Mouse (Mus musculus): ENCODE results near the gene Hoxb7.
A peak's percentile ranks its signal among the peaks of the same experiment; 100 is the strongest.

Gene Hoxb7

DNA sequence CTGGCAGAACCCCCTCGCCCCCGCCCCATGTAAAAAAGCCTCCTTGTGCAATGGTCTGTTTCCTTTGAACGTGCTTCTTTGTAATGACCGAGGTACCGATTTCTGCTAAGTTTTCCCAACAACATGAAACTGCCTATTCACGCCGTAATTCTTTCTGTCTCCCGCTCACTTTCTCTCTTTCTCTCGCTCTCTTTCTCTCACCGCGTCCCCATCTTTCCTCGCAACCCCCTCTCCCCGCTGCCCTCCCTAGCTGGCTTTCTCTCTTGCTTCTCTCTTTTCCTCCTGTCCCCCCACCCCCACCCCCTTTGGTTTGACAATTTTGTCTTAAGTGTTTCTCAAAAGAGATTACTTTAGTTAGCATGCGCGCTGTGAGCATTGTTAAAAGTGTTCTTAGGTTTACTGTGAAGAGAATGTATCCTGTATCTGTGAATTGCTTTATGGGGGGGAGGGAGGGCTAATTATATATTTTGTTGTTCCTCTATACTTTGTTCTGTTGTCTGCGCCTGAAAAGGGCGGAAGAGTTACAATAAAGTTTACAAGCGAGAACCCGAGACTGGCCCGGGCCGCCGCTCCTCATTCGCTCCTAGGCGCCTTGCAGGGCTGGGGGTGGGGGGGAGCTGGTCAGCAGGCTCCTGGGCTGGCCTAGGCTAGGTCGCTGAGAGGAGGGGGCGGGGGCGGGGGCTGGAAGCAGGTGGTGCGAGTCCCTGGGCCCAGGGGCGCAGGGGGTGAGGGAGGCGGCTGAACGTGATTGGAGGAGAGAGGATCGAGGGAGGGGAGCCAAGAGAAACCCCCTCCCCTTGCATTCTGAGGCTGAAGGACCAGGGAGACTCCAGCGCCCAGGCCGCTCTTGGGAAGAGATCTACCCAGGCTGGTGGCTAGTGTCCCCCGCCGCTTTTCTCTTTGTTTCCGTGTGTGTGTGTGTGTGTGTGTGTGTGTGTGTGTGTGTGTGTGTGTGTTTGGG lies 1.4 kb upstream of the Hoxb7 start:
- DNase-seq (ENCODE audit: low spot score): peak; percentile 87

GRCm38 (mm10) chr11:96286739-96287385 lies 439 bp downstream of the Hoxb7 start:
- DNase-seq (ENCODE audit: low spot score): no peak

GRCm38 (mm10) chr11:96287411-96287810 lies 988 bp downstream of the Hoxb7 start:
- DNase-seq (ENCODE audit: low spot score): no peak

DNA sequence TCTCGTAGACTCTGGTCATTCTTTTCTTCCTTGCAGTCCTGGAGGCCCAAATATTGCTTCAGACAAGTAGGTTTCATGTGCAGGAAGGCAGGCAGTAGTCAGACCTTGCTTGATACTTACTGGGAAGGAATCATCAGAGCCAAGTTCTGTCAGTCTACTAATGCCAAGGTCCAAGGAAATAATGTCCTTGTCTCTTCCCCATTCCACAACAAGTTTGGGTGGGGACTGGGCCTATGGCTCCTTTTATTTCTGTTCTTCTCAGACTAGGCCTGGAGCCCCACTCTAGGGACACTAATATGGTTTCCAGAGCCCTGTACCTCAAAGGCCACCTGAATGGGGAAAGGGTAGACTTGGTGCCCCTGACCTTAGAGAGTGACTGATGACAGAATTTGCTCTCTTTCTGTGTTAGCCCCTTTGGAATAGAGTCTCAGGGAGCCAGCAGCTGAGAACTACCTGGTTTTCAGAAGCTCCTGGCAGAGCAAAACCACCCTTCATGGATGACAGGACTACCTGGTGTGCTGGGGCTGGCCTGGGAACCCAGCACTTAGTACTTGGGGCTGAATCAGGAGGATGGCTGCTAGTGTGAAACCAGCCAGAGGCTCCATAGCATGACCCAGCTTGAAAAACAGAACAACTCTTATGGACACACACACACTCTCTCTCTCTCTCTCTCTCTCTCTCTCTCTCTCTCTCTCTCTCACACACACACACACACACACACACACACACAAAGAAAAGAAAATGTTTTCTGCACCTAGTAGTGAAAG lies 2.2 kb downstream of the Hoxb7 start:
- DNase-seq (ENCODE audit: low spot score): no peak

GRCm38 (mm10) chr11:96289293-96289692 lies 2.9 kb downstream of the Hoxb7 start:
- DNase-seq (ENCODE audit: low spot score): no peak

- DNase-seq (ENCODE audit: low spot score): no peak
Observed at GRCm38 (mm10) chr11:96289837-96290236, 3.4 kb downstream of the Hoxb7 start.

DNA sequence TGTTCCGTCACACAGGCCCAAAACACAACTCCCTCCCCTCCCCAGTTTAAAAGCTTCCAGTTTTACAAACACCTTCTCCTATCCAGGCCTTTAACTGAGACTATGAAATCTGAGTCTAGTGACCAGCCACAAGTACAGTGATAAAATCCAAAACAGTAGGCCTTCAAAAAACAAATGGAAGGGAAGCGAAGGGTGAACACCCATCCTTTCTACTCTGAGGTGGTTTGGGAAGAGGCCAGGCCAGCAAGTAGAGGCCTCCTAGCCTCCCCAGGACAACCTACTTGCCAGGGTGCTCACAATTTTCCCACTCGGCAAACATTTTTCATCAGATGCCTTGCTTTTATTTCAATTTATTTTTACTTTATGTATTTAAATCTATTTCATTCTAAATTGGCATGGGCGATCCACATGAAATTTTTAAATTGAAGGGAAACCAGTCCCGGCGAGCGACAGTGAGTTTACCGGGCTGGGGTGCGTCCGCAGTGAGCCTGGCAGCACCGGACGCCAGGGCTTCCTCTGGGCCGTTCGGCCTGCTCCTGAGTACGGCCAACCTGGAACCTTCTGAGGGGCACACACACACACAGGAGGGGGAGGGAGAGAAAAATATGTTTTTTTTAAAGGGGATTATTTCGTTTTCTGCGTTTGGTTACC lies 4.4 kb downstream of the Hoxb7 start:
- no peak for DNase-seq (ENCODE audit: low spot score)

DNA sequence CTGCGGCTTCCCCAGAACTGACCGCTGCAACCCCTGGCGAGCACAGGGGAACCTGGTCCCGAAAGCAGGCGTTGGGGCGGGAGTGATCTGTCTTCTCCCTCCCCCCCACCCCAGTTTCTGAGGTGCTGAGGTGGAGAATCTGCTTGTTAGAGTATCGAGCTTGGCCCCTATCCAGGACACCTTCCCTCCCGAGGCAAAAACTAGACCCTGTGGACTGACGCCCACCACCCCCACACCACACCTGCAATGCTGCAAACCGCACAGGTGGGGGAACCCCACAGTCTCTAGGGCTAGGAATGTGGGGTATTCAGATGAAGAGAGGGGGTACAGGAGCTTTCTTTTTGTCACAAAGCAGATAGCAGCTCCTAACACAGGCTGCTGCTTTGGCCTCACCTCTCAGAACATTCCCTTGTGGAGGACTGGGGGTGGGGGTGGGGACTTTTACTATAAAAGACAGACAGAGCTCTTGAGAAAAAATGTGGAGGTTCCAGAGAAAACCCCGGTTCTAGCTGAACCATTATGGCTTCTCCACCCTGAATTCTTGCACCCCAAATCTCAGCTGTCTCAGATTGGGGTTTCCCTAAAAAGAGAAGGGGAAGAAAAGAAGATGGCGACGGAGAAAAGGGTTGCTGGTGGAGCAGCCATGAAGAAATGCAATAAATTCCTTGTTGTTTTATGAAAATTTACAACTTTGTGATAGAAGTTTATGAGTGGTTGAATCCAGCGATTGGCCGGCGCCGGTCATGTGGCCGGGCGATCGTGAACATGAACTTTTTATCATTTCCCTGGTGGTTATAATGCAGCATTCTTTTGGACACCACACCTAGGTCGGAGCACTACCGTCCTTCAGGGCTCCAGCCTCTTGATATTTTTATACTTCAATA lies 5.5 kb downstream of the Hoxb7 start, which contains the start of gene Hoxb6:
Gene Hoxb6, plus strand, starts transcription at position 796 of the 884 bp plus-strand sequence.
- no peak for DNase-seq (ENCODE audit: low spot score)

DNA sequence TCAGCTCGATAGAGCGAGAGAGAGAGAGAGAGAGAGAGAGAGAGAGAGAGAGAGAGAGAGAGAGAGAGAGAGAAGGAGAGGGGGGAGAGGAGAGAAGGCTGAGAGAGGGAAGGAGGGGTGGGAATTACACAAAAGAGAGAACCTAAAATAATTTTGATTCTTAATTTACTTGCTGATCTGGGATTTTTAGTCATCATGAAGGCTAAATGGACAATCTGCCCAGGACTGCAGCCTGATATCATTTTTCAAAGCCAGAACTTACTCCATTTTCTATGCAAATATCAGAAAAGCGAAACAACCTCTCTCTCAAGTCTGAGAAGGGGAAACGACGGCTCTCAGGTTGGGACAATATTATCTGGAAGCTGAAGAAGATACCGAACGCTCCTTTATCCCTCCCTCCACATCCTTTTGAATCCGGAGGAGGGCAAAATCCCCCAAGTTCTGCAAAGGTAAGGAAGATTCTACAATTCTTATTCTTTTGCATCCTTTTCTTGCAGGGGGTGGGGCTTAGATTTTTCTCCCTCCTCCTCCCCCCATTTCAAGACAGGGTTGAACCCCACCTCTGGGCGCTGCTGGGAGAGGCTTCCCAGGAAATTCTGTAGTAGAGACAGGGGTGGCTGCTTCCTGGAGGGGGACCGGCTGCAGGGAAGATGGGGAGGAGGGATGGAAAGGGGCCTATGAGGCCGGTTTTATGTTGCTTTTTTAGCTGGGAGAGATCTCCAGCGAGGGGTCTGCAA lies 6.3 kb downstream of the Hoxb7 start:
- no peak for DNase-seq (ENCODE audit: low spot score)

- DNase-seq (ENCODE audit: low spot score): no peak
Observed at GRCm38 (mm10) chr11:96293302-96293921, 7.0 kb downstream of the Hoxb7 start.

DNA sequence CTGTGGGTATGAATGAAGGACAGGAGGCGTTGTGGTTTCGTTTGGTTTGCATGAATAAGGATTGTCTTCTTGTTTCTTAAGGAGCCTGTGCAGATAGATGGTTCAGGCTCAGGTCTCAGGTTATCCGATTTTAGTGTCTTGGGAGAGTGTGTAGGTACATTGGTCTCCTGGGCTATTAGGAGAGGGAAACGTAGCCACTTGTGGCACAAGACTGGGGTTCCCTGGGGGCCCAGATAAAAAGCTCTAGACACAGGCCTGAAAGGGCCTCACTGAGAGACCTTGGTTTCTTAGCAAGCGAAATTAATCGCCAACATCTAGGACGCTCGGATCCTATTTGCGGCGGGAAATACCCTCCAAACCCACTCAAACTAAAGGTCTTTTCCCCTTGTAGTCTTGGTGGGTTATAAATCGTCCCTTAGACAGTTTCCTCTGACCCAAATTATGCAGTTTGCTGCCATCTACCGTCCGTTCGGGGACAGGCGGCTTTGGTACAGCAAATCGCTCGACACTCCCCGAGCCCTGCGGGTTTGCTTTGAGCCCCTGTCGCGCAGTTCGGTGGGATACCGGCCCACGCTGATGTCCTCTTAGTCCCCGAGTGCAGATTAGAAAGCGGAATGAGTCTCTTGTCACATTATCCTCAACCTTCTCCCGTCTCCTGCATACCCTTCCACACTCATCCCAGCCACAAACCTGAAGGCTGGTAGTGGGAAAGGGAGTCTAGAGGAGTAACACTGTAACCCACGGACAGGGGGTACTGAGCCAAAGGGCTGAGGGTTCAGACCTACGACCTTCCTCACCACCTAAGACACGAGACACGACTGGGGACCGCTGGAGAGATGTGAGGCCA lies 8.0 kb downstream of the Hoxb7 start:
- peak; percentile 95 for DNase-seq (ENCODE audit: low spot score)

- DNase-seq (ENCODE audit: low spot score): no peak
Observed at GRCm38 (mm10) chr11:96295092-96295835, 8.8 kb downstream of the Hoxb7 start.

DNA sequence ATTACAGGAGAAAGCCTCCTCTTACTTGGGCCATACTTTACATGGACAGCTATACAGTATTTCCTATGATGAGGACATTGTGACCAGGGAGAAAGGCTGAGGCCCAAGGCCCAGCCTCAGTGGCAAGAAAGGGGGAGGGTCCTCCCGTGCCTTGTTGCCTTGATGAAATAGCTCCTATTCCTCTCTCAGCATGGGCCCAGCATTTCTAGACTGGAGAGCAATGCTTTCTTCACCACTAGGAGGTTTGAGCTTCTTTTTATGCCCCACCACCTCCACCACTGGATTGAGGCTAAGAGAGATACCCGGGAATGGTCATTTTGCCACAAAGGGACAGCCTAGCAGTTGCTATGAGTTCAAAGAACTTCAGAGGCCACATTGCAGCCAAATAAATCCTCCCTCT lies 10.6 kb downstream of the Hoxb7 start:
- no peak for DNase-seq (ENCODE audit: low spot score)

GRCm38 (mm10) chr11:96297428-96297827 lies 11.0 kb downstream of the Hoxb7 start:
- no peak for DNase-seq (ENCODE audit: low spot score)

DNA sequence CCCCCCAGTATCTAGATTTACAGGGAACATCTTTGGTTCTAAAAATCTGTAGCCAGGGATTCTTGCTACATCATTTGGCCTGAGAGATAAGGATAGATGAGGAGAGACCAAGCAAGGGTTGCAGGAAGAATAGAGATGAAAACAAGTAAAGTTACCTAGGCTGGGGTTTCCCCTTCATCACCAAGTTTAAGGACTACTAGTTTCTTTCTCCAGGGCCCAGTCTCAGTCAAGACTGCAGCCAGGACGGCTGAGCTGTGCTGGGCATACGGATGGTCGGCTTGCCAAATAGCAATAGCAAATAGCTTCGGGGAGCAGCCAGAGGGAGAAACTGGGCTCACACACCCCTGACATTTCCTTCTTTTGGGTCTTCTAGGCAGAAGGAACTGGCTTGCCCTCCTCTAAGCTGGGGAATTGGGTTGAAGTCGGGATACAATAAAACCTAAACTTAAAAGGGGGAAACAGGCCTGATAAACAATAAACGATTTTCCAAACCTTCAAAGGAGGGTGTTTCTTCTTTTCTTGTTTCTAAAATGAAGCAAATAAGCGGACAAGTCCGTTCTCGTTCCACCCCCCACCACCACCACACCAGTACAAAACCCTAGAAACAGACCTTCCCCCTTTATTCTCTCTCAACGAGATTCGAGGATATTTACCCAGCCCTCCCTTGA lies 11.7 kb downstream of the Hoxb7 start:
- DNase-seq (ENCODE audit: low spot score): no peak

DNA sequence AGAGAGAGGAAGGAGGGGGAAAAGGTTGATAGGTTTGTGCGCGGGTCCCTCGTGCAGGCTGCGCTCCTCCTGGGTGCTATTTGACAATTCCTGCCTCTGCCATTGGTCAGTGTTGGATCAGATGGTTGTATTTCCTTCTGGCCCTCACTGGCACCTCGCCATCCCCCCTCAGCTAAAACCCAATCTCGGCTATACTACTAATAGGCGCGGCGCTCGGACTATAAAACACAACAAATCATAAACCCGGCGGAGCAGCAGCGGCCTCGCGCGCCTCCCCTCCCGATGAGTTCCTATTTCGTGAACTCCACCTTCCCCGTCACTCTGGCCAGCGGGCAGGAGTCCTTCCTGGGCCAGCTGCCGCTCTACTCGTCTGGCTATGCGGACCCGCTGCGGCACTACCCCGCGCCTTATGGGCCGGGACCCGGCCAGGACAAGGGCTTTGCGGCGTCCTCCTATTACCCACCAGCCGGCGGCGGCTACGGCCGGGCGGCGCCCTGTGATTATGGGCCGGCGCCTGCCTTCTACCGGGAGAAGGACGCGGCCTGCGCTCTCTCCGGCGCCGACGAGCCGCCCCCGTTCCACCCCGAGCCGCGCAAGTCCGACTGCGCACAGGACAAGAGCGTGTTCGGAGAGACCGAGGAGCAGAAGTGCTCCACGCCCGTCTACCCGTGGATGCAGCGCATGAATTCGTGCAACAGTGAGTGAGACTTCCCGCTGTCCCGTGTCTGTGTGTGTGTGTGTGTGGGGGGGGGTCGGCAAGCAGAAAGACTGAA lies 12.7 kb downstream of the Hoxb7 start:
- DNase-seq (ENCODE audit: low spot score): no peak

DNA sequence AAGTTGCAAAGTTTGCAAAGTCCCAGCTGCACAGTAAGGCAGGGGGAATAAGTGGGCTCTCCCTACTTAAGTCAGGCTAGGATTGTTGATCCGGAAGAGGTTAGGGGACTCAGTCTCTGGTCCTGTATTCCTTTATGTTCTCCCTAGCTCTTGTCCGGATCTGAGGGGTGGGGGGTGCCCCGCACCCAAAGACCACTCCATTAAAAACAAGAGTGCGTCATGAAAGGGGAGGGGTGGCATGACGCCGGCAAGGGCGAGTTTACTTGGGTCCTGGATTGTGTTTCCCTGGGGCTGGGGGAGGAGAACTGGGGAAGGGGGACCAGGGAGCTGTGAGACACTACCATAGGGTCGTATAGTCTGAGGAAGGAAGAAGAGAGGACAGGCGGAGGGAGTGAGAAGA lies 13.4 kb downstream of the Hoxb7 start:
- no peak for DNase-seq (ENCODE audit: low spot score)

Data from embryo, embryonic 10.5 days (tissue).